Mouse (Mus musculus) liver, embryonic 14.5 days (tissue): ENCODE measurements around the gene Mtap.

Experiments
- CTCF ChIP-seq: IDR thresholded peaks from 2 replicates; pipeline ENCODE4 v1.5.1; 2016; ENCODE audit warnings: antibody characterized with exemption, low read depth, control low read depth
- EP300 ChIP-seq: IDR thresholded peaks from 2 replicates; pipeline ENCODE4 v1.6.1; 2016; ENCODE audit warnings: antibody characterized with exemption, low read depth

DNA sequence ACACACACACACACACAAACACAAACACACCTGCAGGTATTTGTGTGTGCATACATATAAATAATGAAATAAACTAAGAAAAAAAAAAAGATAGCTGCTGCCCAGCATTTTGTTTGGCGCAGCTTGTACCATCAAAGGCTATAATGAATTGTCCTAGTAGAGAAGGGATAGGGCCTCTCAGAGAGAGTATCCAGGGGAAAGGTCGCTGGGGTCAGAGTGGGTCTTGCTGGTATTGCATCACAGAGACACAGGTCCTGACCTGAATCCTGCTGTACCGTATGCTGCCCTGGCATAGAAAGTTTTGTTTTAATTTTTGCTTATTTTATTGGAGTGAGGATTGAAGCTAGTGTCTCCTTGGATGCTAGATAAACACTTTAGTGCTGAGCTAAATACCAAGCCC lies 566 bp upstream of the Mtap start:
- TF ChIP-seq CTCF, result no peak
- no peak for TF ChIP-seq EP300
